Mouse (Mus musculus): ENCODE measurements around the gene Rbl2. TPM values are rescaled to one million over a fixed set of nuclear protein-coding genes. Genes with fewer than 3 reads are reported as not detected.

The Rbl2 gene
- polyA plus RNA-seq, 1 experiment from 2014 or later: 21.3 TPM

DNA sequence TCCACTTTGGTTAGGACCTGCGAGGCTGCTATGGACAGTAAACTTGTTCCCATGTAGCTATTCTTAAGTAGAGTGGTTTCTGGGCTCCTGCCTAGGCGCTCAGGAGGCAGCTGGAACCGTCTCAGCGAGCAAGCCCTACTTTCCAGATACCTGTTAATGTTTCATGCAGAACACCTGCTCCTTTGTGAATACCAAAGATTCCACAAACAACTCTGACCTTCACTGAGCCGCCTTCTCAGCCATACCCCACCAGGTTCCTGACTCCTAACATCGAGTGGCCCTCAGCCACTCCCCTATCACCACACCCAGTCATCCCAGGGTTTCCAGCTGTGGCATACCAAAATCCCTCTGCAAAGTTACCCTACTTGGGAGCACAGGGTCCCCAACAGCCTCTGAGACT lies 100.3 kb downstream of the Rbl2 start:
- ATAC-seq (ENCODE audit: low FRiP score, low TSS enrichment): no peak
- no peak overlapping the region for H3K4me2 ChIP-seq (replicated peaks; ENCODE audit: low read depth, low read length)
- no peaks in the 10 kb centered on the region for H3K36me3 ChIP-seq (ENCODE audit: control insufficient read depth, insufficient read depth, low read length)
- WGBS: 60% methylated on average over 6 of the region's 6 CpGs
- no peaks in the 10 kb centered on the region; the same call in 1 of the 2 replicates for H3K9me3 ChIP-seq (ENCODE audit: control insufficient read depth, low read length)
- no peaks in the 10 kb centered on the region for H3K27me3 ChIP-seq (ENCODE audit: control insufficient read depth, insufficient read depth, low read length)
- no peak overlapping the region for H3K27ac ChIP-seq (ENCODE audit: low read depth, low read length)
- no peak overlapping the region for H3K4me3 ChIP-seq (ENCODE audit: low read length)
- 0 out of 2 replicates have a peak, but pooled peaks cover 3% of the 10 kb centered on the region for H3K4me1 ChIP-seq (ENCODE audit: control insufficient read depth, insufficient read depth, low read length)
- no peak overlapping the region for H3K9ac ChIP-seq (ENCODE audit: low read depth, low read length)

DNA sequence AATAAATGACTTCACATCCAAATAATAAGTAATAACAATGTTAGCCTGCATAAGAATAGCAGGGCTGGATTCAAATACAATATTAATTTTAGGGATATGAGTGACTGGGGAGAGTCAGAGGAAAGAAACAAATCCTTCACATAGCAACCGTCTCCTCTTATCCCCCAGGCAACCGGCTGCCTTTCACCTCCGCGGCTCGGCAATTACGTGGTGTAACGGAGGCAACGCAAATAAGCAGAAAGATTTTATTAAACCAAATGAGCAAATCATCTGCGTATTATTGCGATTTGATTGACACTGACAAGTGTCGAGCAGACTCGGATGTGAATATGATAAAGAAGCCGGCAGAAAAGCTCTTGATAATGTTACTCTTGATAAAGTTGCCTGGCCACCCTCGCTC lies 101.1 kb downstream of the Rbl2 start:
- H3K9ac ChIP-seq (ENCODE audit: low read depth, low read length): no peak overlapping the region
- no peaks in the 10 kb centered on the region for H3K9me3 ChIP-seq (ENCODE audit: control insufficient read depth, low read length)
- no peak overlapping the region for H3K4me2 ChIP-seq (replicated peaks; ENCODE audit: low read depth, low read length)
- no peaks in the 10 kb centered on the region for H3K36me3 ChIP-seq (ENCODE audit: control insufficient read depth, insufficient read depth, low read length)
- no peak overlapping the region for H3K27ac ChIP-seq (ENCODE audit: low read depth, low read length)
- WGBS: 76% methylated on average over 14 of the region's 14 CpGs
- no peak for ATAC-seq (ENCODE audit: low FRiP score, low TSS enrichment)
- no peak overlapping the region for H3K4me3 ChIP-seq (ENCODE audit: low read length)
- no peaks in the 10 kb centered on the region for H3K27me3 ChIP-seq (ENCODE audit: control insufficient read depth, insufficient read depth, low read length)
- 0 out of 2 replicates have a peak, but pooled peaks cover 3% of the 10 kb centered on the region for H3K4me1 ChIP-seq (ENCODE audit: control insufficient read depth, insufficient read depth, low read length)

DNA sequence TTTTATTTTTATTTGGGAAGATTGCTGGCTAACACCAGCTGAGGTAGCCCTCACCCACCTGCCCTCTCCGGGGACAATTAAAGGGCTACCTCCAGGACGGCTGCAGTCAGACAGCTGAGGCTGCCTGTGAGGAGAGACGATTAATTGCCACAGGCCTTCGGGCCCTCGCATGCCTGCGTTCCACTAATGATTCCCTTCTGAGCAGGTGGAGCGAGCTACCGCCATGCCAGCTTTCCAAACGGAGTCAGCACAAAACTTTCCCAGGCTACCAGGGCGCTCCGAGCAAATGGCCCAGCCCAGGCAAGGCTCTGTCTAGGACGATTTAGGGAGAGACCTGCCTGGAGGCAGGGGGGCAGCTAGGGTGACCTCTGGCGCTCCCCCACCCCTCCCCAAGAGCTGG lies 101.7 kb downstream of the Rbl2 start:
- 0 out of 2 replicates have a peak, but pooled peaks cover 3% of the 10 kb centered on the region for H3K4me1 ChIP-seq (ENCODE audit: control insufficient read depth, insufficient read depth, low read length)
- no peaks in the 10 kb centered on the region for H3K27me3 ChIP-seq (ENCODE audit: control insufficient read depth, insufficient read depth, low read length)
- H3K4me3 ChIP-seq (ENCODE audit: low read length): no peak overlapping the region
- H3K36me3 ChIP-seq (ENCODE audit: control insufficient read depth, insufficient read depth, low read length): no peaks in the 10 kb centered on the region
- H3K9ac ChIP-seq (ENCODE audit: low read depth, low read length): no peak overlapping the region
- no peak for ATAC-seq (ENCODE audit: low FRiP score, low TSS enrichment)
- H3K4me2 ChIP-seq (replicated peaks; ENCODE audit: low read depth, low read length): no peak overlapping the region
- H3K9me3 ChIP-seq (ENCODE audit: control insufficient read depth, low read length): no peaks in the 10 kb centered on the region
- no peak overlapping the region for H3K27ac ChIP-seq (ENCODE audit: low read depth, low read length)
- WGBS: 35% methylated on average over 13 of the region's 13 CpGs

Other genes starting within 250 kb of the Rbl2 start
- 61.6 and 70.1 TPM in 2 replicates for gene Chd9, start 241.7 kb upstream of the Rbl2 start, polyA plus RNA-seq (2014; fragmentation: Nextera tagmentation; extraction: Ambion mirVana)
- 60.3 and 69.5 TPM in 2 replicates for gene Aktip, start 129.9 kb downstream of the Rbl2 start, polyA plus RNA-seq (2014; fragmentation: Nextera tagmentation; extraction: Ambion mirVana)
- gene Rpgrip1l, start 243.2 kb downstream of the Rbl2 start, polyA plus RNA-seq (2014; fragmentation: Nextera tagmentation; extraction: Ambion mirVana): 14.3 and 14.9 TPM in 2 replicates
- 44.7 and 94.3 TPM in 2 replicates for gene Fto, start 243.5 kb downstream of the Rbl2 start, polyA plus RNA-seq (2014; fragmentation: Nextera tagmentation; extraction: Ambion mirVana)

Data from kidney, embryonic 14.5 days (tissue).